Mouse (Mus musculus): ENCODE data around the gene Bin2.

- TF ChIP-seq EP300 (IDR thresholded peaks at IDR 0.05; ENCODE audit: low read depth) (no peak), CTCF (IDR thresholded peaks at IDR 0.05; ENCODE audit: low read depth) (no peak)
Measured at GRCm38 (mm10) chr15:100677675-100678074, 8.3 kb upstream of the Bin2 start.
